Mouse (Mus musculus): ENCODE results near the gene Ccdc149.

The Ccdc149 gene

GRCm38 (mm10) chr5:52370901-52371300 lies 100.4 kb downstream of the Ccdc149 start:
- no peak for DNase-seq (ENCODE audit: low spot score)

DNA sequence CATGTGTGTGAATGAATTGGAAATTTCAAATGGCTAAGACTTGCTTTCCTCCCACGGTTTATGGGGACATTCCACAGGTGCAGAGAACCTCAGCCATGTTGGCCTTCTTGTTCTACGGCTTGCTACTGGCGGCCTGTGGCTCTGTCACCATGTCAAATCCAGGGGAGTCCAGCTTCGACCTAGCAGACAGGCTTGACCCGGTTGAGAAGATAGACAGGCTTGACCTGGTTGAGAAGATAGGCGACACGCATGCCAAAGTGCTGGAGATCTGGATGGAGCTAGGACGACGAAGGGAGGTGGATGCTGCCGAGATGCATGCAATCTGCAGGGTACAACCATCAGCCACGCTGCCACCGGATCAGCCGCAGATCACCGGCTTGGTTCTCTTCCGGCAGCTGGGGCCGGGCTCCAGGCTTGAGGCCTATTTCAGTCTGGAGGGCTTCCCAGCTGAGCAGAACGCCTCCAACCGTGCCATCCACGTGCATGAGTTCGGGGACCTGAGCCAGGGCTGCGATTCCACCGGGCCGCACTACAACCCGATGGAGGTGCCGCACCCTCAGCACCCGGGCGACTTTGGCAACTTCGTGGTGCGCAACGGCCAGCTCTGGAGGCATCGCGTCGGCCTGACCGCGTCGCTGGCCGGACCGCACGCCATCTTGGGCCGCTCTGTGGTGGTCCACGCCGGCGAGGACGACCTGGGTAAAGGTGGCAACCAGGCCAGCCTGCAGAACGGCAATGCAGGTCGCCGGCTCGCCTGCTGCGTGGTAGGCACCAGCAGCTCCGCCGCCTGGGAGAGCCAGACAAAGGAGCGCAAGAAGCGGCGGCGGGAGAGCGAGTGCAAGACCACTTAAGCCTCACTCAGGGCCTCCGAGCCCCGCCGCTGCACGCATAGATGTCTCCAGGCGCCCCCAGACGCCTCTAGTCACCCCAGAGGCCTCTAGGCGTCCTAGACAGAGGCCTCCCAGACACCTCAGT lies 103.2 kb downstream of the Ccdc149 start:
- DNase-seq (ENCODE audit: low spot score) = no peak

GRCm38 (mm10) chr5:52366661-52367060 lies 104.7 kb downstream of the Ccdc149 start:
- no peak for DNase-seq (ENCODE audit: low spot score)

- DNase-seq (ENCODE audit: low spot score) = no peak
Observed at GRCm38 (mm10) chr5:52365930-52366329, 105.4 kb downstream of the Ccdc149 start.

- no peak for DNase-seq (ENCODE audit: low spot score)
Observed at GRCm38 (mm10) chr5:52364521-52364920, 106.8 kb downstream of the Ccdc149 start.

GRCm38 (mm10) chr5:52363468-52364150 lies 107.7 kb downstream of the Ccdc149 start, which contains the start of gene Sod3:
TSS of gene Sod3 (plus strand) at chr5:52363791.
- no peak for DNase-seq (ENCODE audit: low spot score)

DNA sequence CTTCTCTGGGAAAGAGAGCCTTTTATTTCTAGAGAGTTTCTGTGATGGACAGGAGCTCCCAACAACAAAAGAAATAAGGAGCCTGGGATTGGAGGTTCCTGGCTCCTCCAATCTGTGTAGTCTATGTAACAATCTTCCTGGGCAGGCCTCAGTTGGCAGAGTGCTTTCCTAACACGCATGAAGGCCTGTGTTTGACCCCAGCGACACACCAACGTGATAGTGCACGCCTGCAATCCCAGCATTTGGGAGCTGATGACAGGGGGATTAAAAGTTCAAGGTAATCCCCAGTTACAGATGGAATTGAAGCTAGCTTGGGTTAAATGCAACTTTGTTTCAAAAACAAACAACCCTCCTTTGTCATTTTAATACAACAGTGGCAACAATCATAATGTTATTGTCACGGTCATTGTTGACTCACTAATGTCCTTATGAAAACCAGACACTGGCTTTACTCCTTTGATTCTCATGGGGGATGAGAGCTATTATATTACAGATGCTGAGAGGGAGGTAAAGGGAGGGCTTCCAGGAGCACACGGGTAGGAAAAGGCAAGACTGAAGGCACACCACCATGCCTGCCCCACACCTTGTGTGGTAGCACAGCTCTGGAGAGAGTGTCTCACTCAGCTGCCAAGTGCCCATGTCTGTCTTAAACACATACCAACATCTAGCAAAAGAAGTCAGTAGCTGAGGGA lies 108.4 kb downstream of the Ccdc149 start:
- DNase-seq (ENCODE audit: low spot score) = no peak

- DNase-seq (ENCODE audit: low spot score) = no peak
Observed at GRCm38 (mm10) chr5:52360286-52361049, 110.9 kb downstream of the Ccdc149 start.

GRCm38 (mm10) chr5:52358120-52358519 lies 113.2 kb downstream of the Ccdc149 start:
- no peak for DNase-seq (ENCODE audit: low spot score)

GRCm38 (mm10) chr5:52357175-52357754 lies 114.1 kb downstream of the Ccdc149 start:
- DNase-seq (ENCODE audit: low spot score) = no peak

DNA sequence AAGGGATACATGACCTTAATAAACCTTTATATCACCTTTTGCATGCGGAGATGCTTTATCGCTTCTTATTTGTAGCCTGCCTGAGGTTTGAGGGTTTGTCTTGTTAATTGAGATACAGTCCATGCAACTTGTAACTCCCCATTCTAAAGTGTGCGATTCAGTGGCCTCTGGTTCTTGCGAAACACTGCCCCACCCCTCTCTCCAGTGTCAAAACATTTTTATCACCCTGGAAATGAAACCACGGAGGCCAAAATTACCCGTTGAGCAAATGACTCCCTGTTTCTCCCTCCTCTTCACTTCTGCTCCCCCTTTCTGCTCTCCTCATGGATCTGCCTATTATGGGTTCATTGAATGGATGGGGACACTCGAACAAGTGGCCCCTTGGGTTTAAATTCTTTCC lies 115.7 kb downstream of the Ccdc149 start:
- no peak for DNase-seq (ENCODE audit: low spot score)

GRCm38 (mm10) chr5:52354441-52354840 lies 116.9 kb downstream of the Ccdc149 start:
- DNase-seq (ENCODE audit: low spot score) = no peak

DNA sequence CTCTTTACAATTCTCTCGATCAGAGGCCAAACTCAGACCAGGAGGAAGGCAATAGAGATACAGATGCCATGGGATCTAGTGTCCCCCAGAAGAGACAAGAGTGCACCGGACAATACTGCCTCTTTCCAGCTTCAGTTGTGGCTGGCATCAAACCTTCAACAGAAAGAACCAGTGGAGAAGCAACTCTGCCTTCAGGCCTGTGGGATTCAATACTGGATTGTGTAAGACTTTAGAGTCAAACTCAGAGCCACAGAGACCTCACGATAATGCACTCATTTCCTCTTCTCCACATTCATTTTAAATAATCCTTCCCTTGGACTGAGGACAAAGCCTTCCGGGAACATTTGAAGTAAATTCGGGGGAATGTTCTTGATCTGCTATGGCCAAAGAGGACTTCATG lies 118.6 kb downstream of the Ccdc149 start:
- no peak for DNase-seq (ENCODE audit: low spot score)

DNA sequence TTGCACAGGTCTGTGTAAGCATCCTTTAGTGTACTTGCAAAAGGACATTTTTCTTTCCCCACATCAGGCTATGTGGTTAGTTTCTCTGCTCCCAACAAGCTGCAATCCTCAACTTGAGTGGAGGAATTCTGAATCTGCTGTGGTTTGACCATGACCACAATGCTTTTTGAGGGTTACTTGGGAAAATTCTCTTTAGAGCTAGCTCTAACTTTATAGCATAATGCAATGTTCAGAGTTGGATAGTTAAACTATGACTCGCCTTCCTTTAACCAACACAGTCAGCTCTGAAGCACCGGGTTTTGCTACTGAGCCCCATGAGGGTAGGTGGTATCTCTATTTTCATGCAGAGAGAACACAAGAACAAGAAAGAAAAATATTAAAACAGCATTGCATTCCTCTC lies 119.8 kb downstream of the Ccdc149 start:
- DNase-seq (ENCODE audit: low spot score) = no peak

DNA sequence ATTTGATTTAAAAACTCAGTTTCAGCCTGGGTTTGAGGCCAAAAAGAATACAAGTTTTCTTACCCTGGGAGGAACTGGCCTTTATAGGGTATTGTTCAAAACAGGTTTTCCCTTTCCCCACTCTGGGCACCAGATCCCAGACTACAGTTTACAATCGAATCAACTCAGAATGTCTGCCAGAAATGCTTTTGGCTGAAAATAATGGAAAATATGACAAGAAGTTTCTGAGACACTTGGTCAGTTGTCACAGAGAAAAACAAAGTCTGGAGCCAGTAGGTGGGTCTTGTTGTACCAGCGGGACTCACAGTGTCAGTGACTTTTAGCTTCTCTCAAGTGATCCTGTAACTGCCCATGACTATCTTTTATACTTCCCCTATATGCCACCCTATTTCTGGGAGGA lies 120.9 kb downstream of the Ccdc149 start:
- DNase-seq (ENCODE audit: low spot score) = no peak

DNA sequence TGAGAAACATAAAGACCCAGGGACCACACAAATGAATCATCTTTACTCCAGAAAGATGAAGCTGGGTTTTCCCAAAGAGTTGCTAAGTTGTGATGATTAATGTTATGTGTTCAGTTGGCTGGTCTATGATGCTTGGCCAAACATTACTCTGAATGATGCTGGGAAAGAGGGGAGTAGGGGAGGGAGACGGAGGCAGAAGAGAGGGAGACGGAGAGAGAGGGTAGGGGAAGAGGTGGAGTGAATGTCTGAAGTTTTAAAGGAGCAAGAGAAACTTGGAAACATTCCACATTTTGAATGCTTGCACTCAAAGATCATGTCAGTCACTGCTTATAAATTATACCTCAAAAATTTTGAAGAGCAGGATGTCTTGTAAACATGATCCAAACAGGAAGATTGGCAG lies 124.4 kb downstream of the Ccdc149 start:
- DNase-seq (ENCODE audit: low spot score) = no peak

- DNase-seq (ENCODE audit: low spot score) = no peak
Observed at GRCm38 (mm10) chr5:52339134-52339533, 132.2 kb downstream of the Ccdc149 start.

- no peak for DNase-seq (ENCODE audit: low spot score)
Observed at GRCm38 (mm10) chr5:52335590-52335989, 135.7 kb downstream of the Ccdc149 start.

- no peak for DNase-seq (ENCODE audit: low spot score)
Observed at GRCm38 (mm10) chr5:52332120-52332519, 139.2 kb downstream of the Ccdc149 start.
